Mouse (Mus musculus) heart, adult 2 months (tissue): Measurements from ENCODE around the gene Ccdc40. TPM values are rescaled to one million over a fixed set of nuclear protein-coding genes. Genes with fewer than 3 reads are reported as not detected.

Experiments
- DNase-seq, 2 experiments: peaks; one replicate each; pipeline ENCODE4 v3.0.0; 2021
- H3K27ac ChIP-seq: fragments of 200-600 bp; 2 replicates; pipeline ENCODE4 v1.8.1; 2022
- H3K27me3 ChIP-seq: fragments of 200-500 bp; 2 replicates; pipeline ENCODE4 v1.6.1; 2012; ENCODE audit warnings: mild to moderate bottlenecking, low read length, inconsistent platforms, mixed read lengths; ENCODE audit not compliant: control insufficient read depth, insufficient read depth
- H3K36me3 ChIP-seq: fragments of 200-500 bp; 2 replicates; pipeline ENCODE4 v1.6.1; 2012; ENCODE audit warnings: low read length, inconsistent platforms; ENCODE audit not compliant: control insufficient read depth, insufficient read depth
- H3K4me1 ChIP-seq: fragments of 200-500 bp; 2 replicates; pipeline ENCODE4 v1.6.1; 2011; ENCODE audit warnings: low read length; ENCODE audit not compliant: control insufficient read depth, insufficient read depth
- H3K4me3 ChIP-seq: fragments of 200-600 bp; 2 replicates; pipeline ENCODE4 v1.8.1; 2022
- H3K79me2 ChIP-seq: fragments of 200-500 bp; replicated peaks from 2 replicates; pipeline ENCODE4 v1.6.1; 2012; ENCODE audit warnings: mild to moderate bottlenecking, inconsistent platforms, low read length, moderate library complexity, mixed read lengths; ENCODE audit not compliant: control insufficient read depth, insufficient read depth
- H3K9ac ChIP-seq: fragments of 200-500 bp; 2 replicates; pipeline ENCODE4 v1.6.1; 2012; ENCODE audit warnings: low read depth, mild to moderate bottlenecking, control low read depth, inconsistent platforms, low read length, mixed read lengths
- CTCF ChIP-seq: fragments of 200-600 bp; IDR thresholded peaks from 2 replicates; pipeline ENCODE4 v1.8.1; 2022; ENCODE audit warnings: antibody characterized with exemption, mild to moderate bottlenecking, moderate library complexity
- EP300 ChIP-seq: fragments of 200-500 bp; IDR thresholded peaks from 2 replicates; pipeline ENCODE4 v1.6.1; 2011; ENCODE audit warnings: low read depth, low read length, control low read depth; ENCODE audit not compliant: insufficient read depth
- POLR2A ChIP-seq: fragments of 200-500 bp; IDR thresholded peaks from 2 replicates; pipeline ENCODE4 v1.6.1; 2011; ENCODE audit warnings: mild to moderate bottlenecking, low read depth, low read length, control low read depth; ENCODE audit not compliant: insufficient read depth
- WGBS: fragments of 180-500 bp; shearing (Covaris S2); methylation state at CpG from one replicate; pipeline ENCODE4 v1.1.7; 2018; 5-methylcytosine and 5-hydroxymethylcytosine counted together
- intact Hi-C: fragments of 180-260 bp; cut with DNase I; formaldehyde crosslinking; loops from one replicate; pipeline ENCODE4 v1.15.1; 2025
- polyA plus RNA-seq: library from polyadenylated mRNA; depleted of rRNA; stranded (reverse); fragments of >200 nt; gene quantifications from 2 replicates; pipeline ENCODE4 v1.2.3, GENCODE M21; 2012
- total RNA-seq, 2 experiments: library from RNA; stranded (reverse); gene quantifications; 2 replicates each; pipeline ENCODE4 v1.2.3; 2021

Gene Ccdc40
- total and polyA plus RNA-seq, 3 experiments, result 0.21 to 0.59 TPM; not detected in 1

DNA sequence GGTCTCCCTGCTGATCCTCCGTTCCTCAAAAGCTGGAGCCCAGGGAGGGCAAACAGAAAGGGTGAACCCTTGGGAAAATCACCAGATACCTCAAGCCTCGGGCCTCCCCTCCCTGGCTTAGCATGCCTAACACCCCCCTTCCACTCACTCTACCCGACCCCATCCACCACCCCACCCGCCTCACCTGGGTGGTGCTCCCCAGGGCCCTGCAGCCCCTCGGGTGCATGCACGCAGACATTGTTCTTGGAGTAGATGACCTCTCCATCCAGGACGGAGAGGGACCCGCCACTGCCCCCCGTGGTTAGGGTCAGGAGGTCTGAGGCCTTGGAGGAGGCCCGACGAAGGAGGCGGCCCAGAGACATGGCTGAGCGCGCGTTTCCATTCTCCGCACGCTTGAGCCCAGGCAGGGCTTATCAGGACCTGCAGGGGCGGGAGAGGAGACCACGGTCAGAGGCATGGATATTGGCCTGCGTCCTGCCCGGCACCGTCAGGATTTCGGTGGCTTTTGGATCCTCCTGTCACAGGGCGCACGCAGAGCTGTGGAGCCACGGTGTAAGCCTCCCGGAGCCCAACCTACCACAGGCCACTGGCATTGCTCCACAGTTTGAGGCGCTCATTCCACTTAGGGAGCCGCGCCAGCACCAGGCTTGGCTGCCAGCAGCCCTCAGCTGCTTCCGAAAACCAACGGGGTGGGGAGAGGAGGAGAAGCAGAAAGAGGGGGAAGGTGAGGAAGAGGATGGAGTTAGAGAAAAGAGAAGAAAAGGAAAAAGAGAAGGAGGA is 17.9 kb upstream of the Ccdc40 start:
- Histone ChIP-seq H3K36me3 (no peaks in the 10 kb centered on the region), H3K27me3 (no peaks in the 10 kb centered on the region), H3K9ac (peak overlapping the region; percentile 27; the same call in 1 of the 2 replicates), H3K4me3 (no peak overlapping the region), H3K27ac (no peak overlapping the region), H3K4me1 (peaks cover 5% of the 10 kb centered on the region), H3K79me2 (no peaks in the 10 kb centered on the region)
- DNase-seq, result peak; percentile 84 to 86
- intact Hi-C loops, result no loop called here
- 48% methylated on average over 32 of the region's 32 CpGs for WGBS
- TF ChIP-seq CTCF (no peak), POLR2A (no peak), EP300 (no peak)

DNA sequence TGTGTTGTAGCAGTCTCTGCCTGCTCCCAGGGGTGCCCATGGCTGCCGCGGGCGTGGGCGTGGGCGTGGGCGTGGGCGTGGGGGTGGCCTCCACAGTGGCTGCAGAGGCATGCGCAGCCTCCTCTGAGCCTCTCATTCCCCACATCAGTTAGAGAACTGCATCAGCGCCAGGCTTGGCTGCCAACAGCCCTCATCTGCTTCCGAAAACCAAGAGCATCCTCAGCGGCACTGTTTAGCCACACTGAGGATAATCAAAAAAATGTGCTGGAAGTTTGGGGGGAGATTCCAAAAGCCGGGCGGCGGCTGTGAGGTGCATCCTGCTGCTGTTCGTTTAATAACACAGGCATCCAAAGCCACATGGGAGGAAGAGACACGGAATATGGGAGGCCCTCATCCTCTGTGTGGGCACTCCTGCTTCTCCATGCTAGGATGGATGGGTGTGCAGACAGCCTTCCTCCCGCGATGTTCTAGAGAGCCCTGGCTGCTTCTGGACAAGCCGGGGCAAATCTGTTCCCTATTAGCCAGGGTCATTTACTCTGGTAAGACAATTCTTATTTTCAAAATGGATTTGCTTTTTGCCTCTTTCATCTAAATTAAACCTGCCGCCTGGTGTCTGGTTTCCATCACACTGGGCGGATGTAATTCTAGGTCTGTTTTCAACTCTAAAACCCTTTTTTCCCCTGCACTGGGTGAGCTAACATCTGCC is 16.6 kb upstream of the Ccdc40 start:
- Histone ChIP-seq H3K27ac (no peak overlapping the region), H3K36me3 (no peaks in the 10 kb centered on the region), H3K4me1 (peaks cover 12% of the 10 kb centered on the region), H3K27me3 (no peaks in the 10 kb centered on the region), H3K4me3 (no peak overlapping the region), H3K79me2 (no peaks in the 10 kb centered on the region), H3K9ac (no peak overlapping the region)
- DNase-seq, result no peak
- intact Hi-C loops, result no loop called here
- TF ChIP-seq CTCF (no peak), EP300 (no peak), POLR2A (no peak)
- WGBS, result 90% methylated on average over 21 of the region's 21 CpGs

DNA sequence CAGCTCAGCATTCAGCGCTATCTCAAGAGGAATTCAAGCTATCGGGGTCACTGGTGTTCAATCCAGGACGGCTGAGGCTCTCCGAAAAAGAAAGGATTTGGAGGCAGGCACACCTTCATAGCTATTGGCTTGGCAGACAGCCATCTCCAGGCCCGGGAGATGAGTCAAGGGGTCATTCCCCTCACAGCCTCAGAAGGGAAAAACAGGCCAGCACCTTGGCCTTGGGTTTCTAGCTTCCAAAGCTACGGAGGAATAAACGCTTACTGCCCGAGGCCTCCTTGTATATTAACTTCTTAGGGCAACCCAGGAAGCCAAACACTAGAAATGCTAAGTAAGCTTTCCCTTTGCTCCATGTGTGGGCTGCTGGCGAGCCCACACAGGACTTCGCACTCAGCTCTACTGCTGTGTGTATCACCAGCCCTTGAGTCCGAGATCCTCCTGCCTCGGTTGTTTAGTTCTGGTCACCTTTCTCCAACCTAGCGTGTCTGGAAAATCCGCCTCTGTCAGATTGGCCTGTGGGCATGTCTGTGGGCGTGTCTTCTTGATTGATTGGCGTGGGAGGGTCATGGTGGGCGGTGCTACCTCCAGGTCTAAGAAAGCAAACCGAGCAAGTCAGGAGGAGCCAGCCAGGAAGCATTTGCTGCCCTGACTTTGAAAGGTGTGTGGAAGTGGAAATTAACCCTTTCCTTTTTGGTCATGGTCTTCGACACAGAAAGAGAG is 15.0 kb upstream of the Ccdc40 start:
- intact Hi-C loops, result no loop called here
- no peak for TF ChIP-seq CTCF
- no peak for TF ChIP-seq POLR2A
- TF ChIP-seq EP300, result no peak
- no peaks in the 10 kb centered on the region for H3K36me3 ChIP-seq
- H3K27ac ChIP-seq, result no peak overlapping the region
- peaks cover 12% of the 10 kb centered on the region for H3K4me1 ChIP-seq
- 68% methylated on average over 19 of the region's 19 CpGs for whole genome bisulfite sequencing
- no peaks in the 10 kb centered on the region for H3K79me2 ChIP-seq
- H3K4me3 ChIP-seq, result no peak overlapping the region
- DNase-seq, result no peak
- H3K27me3 ChIP-seq, result no peaks in the 10 kb centered on the region
- H3K9ac ChIP-seq, result no peak overlapping the region

DNA sequence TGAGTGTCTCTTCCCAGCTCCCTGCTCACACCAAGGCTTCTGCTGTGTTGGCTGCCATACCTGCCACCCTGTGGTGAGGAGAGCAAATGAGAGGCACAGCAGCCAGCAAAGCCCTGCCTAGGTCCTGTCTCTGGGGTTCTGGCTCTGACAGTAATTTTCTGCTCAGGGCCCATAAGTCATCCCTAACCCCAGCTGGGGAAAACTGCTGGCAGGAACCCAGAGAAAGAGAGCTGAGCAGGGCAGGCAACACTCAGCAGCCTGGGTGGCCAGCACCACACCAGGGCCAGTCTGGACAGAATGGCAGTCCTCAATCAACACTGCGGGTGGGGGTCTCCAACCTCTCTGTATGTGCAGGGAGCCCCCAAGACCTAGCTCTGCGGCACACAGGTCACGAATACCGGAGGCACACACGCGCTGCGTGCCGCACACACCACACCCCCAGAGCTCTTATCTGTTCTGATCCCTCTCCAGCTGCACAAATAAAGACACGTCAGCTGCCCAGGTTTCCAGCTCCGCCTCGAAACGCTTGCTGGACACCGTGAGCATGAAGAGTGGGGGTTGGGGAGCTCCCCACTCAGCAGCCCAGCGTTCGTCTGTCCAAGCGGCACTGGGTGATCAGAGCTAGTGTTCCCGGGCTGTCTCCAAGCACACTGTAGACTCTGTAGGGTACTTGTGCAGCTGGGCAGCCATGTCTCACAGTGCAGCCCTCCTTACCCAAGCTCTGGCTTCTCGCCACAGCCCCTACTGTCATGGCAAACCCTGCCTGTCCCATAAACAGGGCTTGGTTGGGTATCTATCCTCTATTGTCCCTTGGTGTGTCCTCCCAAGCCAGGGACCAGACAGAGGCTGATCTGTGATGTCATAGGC is 13.1 kb upstream of the Ccdc40 start:
- DNase-seq, result peak; percentile 67 to 82
- intact Hi-C loops, result no loop called here
- peaks cover 14% of the 10 kb centered on the region for H3K4me1 ChIP-seq

DNA sequence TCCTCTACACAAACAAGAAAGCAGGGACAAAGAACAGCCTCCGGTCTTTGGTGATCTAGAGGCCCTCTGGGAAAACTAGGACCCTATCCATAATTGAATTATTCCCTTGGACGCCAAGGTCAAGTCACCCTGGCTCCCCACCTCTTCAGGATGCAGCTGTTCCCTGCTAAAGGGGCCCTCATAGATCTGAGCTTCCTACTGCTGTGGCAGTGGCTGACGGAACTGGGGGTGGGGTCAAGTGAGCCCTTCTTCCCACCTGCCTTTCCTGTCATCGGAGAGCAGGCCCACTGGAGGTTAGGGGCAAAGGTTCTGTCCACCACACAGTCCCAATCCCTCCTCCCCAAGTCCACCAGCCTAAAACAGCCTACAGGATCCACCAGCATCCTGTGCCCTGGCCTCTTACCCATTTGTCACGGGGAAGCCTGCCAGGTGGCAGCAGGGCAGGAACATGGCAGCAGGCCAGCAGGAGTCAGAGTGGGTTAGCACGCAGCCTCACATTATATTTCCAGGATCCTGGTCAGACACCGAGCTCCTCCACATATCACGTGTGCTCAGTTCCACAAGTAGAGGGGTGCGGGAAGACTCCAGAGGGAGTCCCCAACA is 12.4 kb upstream of the Ccdc40 start:
- no peaks in the 10 kb centered on the region for H3K79me2 ChIP-seq
- no peaks in the 10 kb centered on the region for H3K27me3 ChIP-seq
- H3K27ac ChIP-seq, result peak overlapping the region; percentile 91
- 27% methylated on average over 9 of the region's 9 CpGs for WGBS
- H3K36me3 ChIP-seq, result no peaks in the 10 kb centered on the region
- peak overlapping the region; percentile 50 for H3K9ac ChIP-seq
- peaks cover 14% of the 10 kb centered on the region for H3K4me1 ChIP-seq
- intact Hi-C loops, result no loop called here
- TF ChIP-seq CTCF (no peak), EP300 (no peak; the same call in 1 of the 2 replicates), POLR2A (no peak)
- DNase-seq, result peak; percentile 77 to 83
- H3K4me3 ChIP-seq, result no peak overlapping the region

More for the DNA sequence above, 13.1 kb upstream of the Ccdc40 start:
- H3K79me2 ChIP-seq, result no peaks in the 10 kb centered on the region
- peak overlapping the region; percentile 39 for H3K9ac ChIP-seq
- peak overlapping the region; percentile 91 for H3K27ac ChIP-seq
- TF ChIP-seq POLR2A (peak; percentile 12; the same call in 1 of the 2 replicates), EP300 (peak; percentile 83), CTCF (peak; percentile 50)
- no peaks in the 10 kb centered on the region for H3K27me3 ChIP-seq
- WGBS, result 7% methylated on average over 18 of the region's 18 CpGs
- peak overlapping the region; percentile 18 for H3K4me3 ChIP-seq
- H3K36me3 ChIP-seq, result no peaks in the 10 kb centered on the region
